Mouse (Mus musculus) hindbrain, embryonic 15.5 days (tissue): Measurements from ENCODE around the gene Hcrtr1. TPM values are rescaled to one million over a fixed set of nuclear protein-coding genes. Genes with fewer than 3 reads are reported as not detected.

Experiments used
- ATAC-seq: fragments of 200-750 bp; cut with Nextera tagmentation; 2 replicates; pipeline ENCODE4 v1.8.0; 2017; ENCODE audit warnings: low read depth, moderate number of reproducible peaks, moderate TSS enrichment; ENCODE audit not compliant: low FRiP score
- H3K27ac ChIP-seq: fragments of 300-500 bp; sonication (generic); replicated peaks from 2 replicates; pipeline ENCODE4 v1.5.1; 2015; ENCODE audit warnings: mild to moderate bottlenecking, inconsistent platforms
- H3K27me3 ChIP-seq: fragments of 300-500 bp; sonication (generic); 2 replicates; pipeline ENCODE4 v1.6.1; 2015; ENCODE audit warnings: control low read depth, inconsistent platforms
- H3K36me3 ChIP-seq: fragments of 300-500 bp; sonication (generic); 2 replicates; pipeline ENCODE4 v1.6.1; 2015; ENCODE audit warnings: control low read depth, inconsistent platforms
- H3K4me1 ChIP-seq: fragments of 300-500 bp; sonication (generic); replicated peaks from 2 replicates; pipeline ENCODE4 v1.6.1; 2015; ENCODE audit warnings: control low read depth, inconsistent platforms
- H3K4me2 ChIP-seq: fragments of 300-500 bp; sonication (generic); 2 replicates; pipeline ENCODE4 v1.6.1; 2015; ENCODE audit warnings: moderate library complexity, mild to moderate bottlenecking, inconsistent platforms
- H3K4me3 ChIP-seq: fragments of 300-500 bp; sonication (generic); 2 replicates; pipeline ENCODE4 v1.5.1; 2015; ENCODE audit warnings: mild to moderate bottlenecking, inconsistent platforms
- H3K9ac ChIP-seq: fragments of 300-500 bp; sonication (generic); 2 replicates; pipeline ENCODE4 v1.6.1; 2015; ENCODE audit warnings: inconsistent platforms
- H3K9me3 ChIP-seq: fragments of 300-500 bp; sonication (generic); 2 replicates; pipeline ENCODE4 v1.6.1; 2016; ENCODE audit warnings: control low read depth, inconsistent platforms
- WGBS: fragments of 180-500 bp; shearing (Covaris S2); methylation state at CpG from one replicate; pipeline ENCODE4 v1.1.7; 2015; 5-methylcytosine and 5-hydroxymethylcytosine counted together
- polyA plus RNA-seq: library from polyadenylated mRNA; unstranded; fragments of >200 nt; fragmentation: Nextera tagmentation; extraction: Ambion mirVana; gene quantifications from 2 replicates; pipeline ENCODE4 v1.2.1, GENCODE M21; 2015

The Hcrtr1 gene
- polyA plus RNA-seq: 3.4 and 5.1 TPM in 2 replicates

DNA sequence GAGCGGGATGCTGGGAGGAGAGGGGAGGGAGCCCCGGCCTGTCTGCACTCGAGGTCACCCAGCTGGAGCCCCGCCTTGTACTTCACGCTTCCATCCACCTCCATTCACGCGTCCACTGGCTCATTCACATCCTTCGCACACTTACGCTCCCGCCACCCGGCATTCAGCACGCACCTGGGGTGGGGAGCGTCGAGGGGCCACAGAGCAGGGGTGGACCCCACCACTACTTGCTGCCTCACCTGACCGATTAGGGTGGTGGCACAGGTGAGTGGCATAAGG, at the start of gene Hcrtr1:
TSS of gene Hcrtr1 (minus strand) at position 146 of the 279 bp plus-strand sequence.
- Histone ChIP-seq H3K9ac (peak within 1 kb of the TSS; percentile 34), H3K27ac (no peak within 1 kb of the TSS), H3K4me2 (peak within 1 kb of the TSS; percentile 94), H3K4me1 (peaks cover 27% of the 10 kb centered on the region), H3K9me3 (no peaks in the 10 kb centered on the region), H3K4me3 (peak within 1 kb of the TSS; percentile 43), H3K36me3 (no peaks in the 10 kb centered on the region), H3K27me3 (peaks cover 34% of the 10 kb centered on the region)
- WGBS: under 1% methylated on average over 15 of the region's 15 CpGs
- no peak for ATAC-seq

- no peaks in the 10 kb centered on the region for H3K36me3 ChIP-seq
- H3K9ac ChIP-seq: no peak overlapping the region
- H3K4me1 ChIP-seq: 0 out of 2 replicates have a peak, but pooled peaks cover 3% of the 10 kb centered on the region
- no peaks in the 10 kb centered on the region for H3K9me3 ChIP-seq
- H3K27ac ChIP-seq: no peak overlapping the region
- H3K4me2 ChIP-seq: peak overlapping the region; percentile 38
- H3K4me3 ChIP-seq: peak overlapping the region; percentile 11; the same call in 1 of the 2 replicates
- ATAC-seq: peak; percentile 54
- WGBS: 4% methylated on average over 13 of the region's 13 CpGs
- no peaks in the 10 kb centered on the region for H3K27me3 ChIP-seq
Measured at GRCm38 (mm10) chr4:130188806-130189297, 49.7 kb upstream of the Hcrtr1 start.

DNA sequence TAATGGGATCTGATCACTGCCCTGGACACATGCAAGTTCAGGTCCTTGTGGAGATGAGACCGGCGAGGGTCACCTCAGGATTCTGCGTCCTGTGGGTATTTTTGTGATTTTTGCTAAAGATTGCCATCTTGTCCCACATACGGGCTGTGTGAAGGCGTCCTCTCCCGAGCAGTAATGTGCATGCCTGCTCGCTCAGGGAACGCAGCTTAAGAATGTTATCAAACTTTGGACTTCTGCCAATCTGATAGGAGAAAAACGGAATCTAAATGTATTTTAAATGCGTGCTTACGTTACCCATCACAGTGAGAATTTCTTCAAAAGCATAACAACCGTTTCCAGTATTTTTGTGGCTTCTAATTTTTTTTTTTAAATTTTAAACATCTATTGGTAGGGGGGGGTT, 47.7 kb upstream of the Hcrtr1 start:
- Histone ChIP-seq H3K9me3 (no peaks in the 10 kb centered on the region), H3K36me3 (no peaks in the 10 kb centered on the region), H3K27me3 (no peaks in the 10 kb centered on the region), H3K4me2 (no peak overlapping the region), H3K27ac (no peak overlapping the region), H3K9ac (no peak overlapping the region), H3K4me1 (0 out of 2 replicates have a peak, but pooled peaks cover 3% of the 10 kb centered on the region), H3K4me3 (no peak overlapping the region)
- WGBS: 77% methylated on average over 12 of the region's 12 CpGs
- ATAC-seq: no peak

- ATAC-seq: no peak
- no peaks in the 10 kb centered on the region for H3K9me3 ChIP-seq
- no peaks in the 10 kb centered on the region for H3K36me3 ChIP-seq
- no peak overlapping the region for H3K4me3 ChIP-seq
- 0 out of 2 replicates have a peak, but pooled peaks cover 3% of the 10 kb centered on the region for H3K4me1 ChIP-seq
- H3K4me2 ChIP-seq: no peak overlapping the region
- no peak overlapping the region for H3K27ac ChIP-seq
- H3K27me3 ChIP-seq: no peaks in the 10 kb centered on the region
- 73% methylated on average over 9 of the region's 9 CpGs for WGBS
- no peak overlapping the region for H3K9ac ChIP-seq
Measured at GRCm38 (mm10) chr4:130186450-130186849, 47.3 kb upstream of the Hcrtr1 start.

GRCm38 (mm10) chr4:130183879-130184278, 44.7 kb upstream of the Hcrtr1 start:
- H3K4me3 ChIP-seq: no peak overlapping the region
- WGBS: 84% methylated on average over 5 of the region's 5 CpGs
- ATAC-seq: no peak
- H3K4me2 ChIP-seq: no peak overlapping the region
- 0 out of 2 replicates have a peak, but pooled peaks cover 3% of the 10 kb centered on the region for H3K4me1 ChIP-seq
- 0 out of 2 replicates have a peak, but pooled peaks cover 2% of the 10 kb centered on the region for H3K27me3 ChIP-seq
- H3K9me3 ChIP-seq: no peaks in the 10 kb centered on the region
- no peak overlapping the region for H3K9ac ChIP-seq
- H3K27ac ChIP-seq: no peak overlapping the region
- no peaks in the 10 kb centered on the region for H3K36me3 ChIP-seq

- H3K27ac ChIP-seq: no peak overlapping the region
- H3K27me3 ChIP-seq: 0 out of 2 replicates have a peak, but pooled peaks cover 2% of the 10 kb centered on the region
- H3K36me3 ChIP-seq: no peaks in the 10 kb centered on the region
- H3K9me3 ChIP-seq: no peaks in the 10 kb centered on the region
- ATAC-seq: no peak
- H3K4me1 ChIP-seq: no peaks in the 10 kb centered on the region
- H3K9ac ChIP-seq: no peak overlapping the region
- no peak overlapping the region for H3K4me2 ChIP-seq
- H3K4me3 ChIP-seq: no peak overlapping the region
- WGBS: 90% methylated on average over 13 of the region's 13 CpGs
Measured at GRCm38 (mm10) chr4:130183023-130183422, 43.9 kb upstream of the Hcrtr1 start.

GRCm38 (mm10) chr4:130181886-130182285, 42.7 kb upstream of the Hcrtr1 start:
- no peak for ATAC-seq
- no peak overlapping the region for H3K27ac ChIP-seq
- no peak overlapping the region for H3K9ac ChIP-seq
- 74% methylated on average over 4 of the region's 4 CpGs for WGBS
- no peak overlapping the region for H3K4me2 ChIP-seq
- no peak overlapping the region for H3K4me3 ChIP-seq
- no peaks in the 10 kb centered on the region for H3K4me1 ChIP-seq
- H3K27me3 ChIP-seq: 0 out of 2 replicates have a peak, but pooled peaks cover 2% of the 10 kb centered on the region
- no peaks in the 10 kb centered on the region for H3K9me3 ChIP-seq
- H3K36me3 ChIP-seq: no peaks in the 10 kb centered on the region

DNA sequence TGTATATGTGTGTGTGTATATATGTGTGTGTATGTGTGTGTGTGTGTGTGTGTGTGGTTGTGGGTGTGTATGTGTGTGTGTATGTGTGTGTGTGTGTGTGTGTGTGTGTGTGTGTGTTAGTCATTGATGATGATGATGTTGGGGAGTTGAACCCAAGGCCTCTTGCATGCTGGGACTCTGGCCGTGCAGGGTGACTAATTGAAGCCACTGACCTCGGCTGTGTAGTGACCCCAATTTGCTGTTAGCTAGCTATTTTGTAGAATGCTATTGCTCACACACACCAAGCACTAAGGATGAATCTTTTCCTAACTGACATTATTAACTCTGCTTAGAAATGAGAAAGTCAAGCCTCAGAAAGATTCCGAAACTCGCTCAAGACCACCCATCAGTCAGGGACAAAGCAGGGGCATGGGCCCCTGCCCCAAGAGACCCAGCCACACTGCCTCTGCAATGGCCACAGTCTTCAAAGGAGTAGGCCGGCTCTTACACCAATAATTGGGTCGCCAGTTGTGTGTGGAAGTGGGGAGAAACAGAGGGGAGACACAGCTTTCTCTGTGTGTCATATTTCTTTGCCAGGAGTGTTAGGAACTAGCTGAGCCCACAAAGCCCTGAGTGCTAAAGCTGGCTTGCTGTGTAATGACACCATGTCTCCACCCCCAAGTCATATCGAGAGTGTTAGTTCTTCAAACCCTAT, 41.9 kb upstream of the Hcrtr1 start:
- Histone ChIP-seq H3K9me3 (no peaks in the 10 kb centered on the region), H3K36me3 (no peaks in the 10 kb centered on the region), H3K4me3 (no peak overlapping the region), H3K4me2 (no peak overlapping the region), H3K27me3 (0 out of 2 replicates have a peak, but pooled peaks cover 2% of the 10 kb centered on the region), H3K4me1 (no peaks in the 10 kb centered on the region), H3K27ac (no peak overlapping the region), H3K9ac (no peak overlapping the region)
- WGBS: 66% methylated on average over 7 of the region's 7 CpGs
- no peak for ATAC-seq

- 85% methylated on average over 3 of the region's 3 CpGs for WGBS
- no peaks in the 10 kb centered on the region for H3K36me3 ChIP-seq
- H3K4me3 ChIP-seq: no peak overlapping the region
- no peak overlapping the region for H3K27ac ChIP-seq
- H3K27me3 ChIP-seq: peaks cover 8% of the 10 kb centered on the region
- no peak overlapping the region for H3K4me2 ChIP-seq
- peaks cover 5% of the 10 kb centered on the region; the same call in 1 of the 2 replicates for H3K4me1 ChIP-seq
- no peaks in the 10 kb centered on the region for H3K9me3 ChIP-seq
- ATAC-seq: no peak
- no peak overlapping the region for H3K9ac ChIP-seq
Measured at GRCm38 (mm10) chr4:130179876-130180275, 40.7 kb upstream of the Hcrtr1 start.

GRCm38 (mm10) chr4:130177536-130177935, 38.4 kb upstream of the Hcrtr1 start:
- no peak overlapping the region for H3K9ac ChIP-seq
- no peak for ATAC-seq
- 66% methylated on average over 7 of the region's 7 CpGs for WGBS
- H3K27me3 ChIP-seq: peaks cover 27% of the 10 kb centered on the region
- no peak overlapping the region for H3K4me3 ChIP-seq
- H3K4me1 ChIP-seq: peaks cover 13% of the 10 kb centered on the region
- no peak overlapping the region for H3K27ac ChIP-seq
- no peak overlapping the region for H3K4me2 ChIP-seq
- H3K9me3 ChIP-seq: no peaks in the 10 kb centered on the region
- no peaks in the 10 kb centered on the region for H3K36me3 ChIP-seq

GRCm38 (mm10) chr4:130177087-130177486, 37.9 kb upstream of the Hcrtr1 start:
- H3K36me3 ChIP-seq: no peaks in the 10 kb centered on the region
- ATAC-seq: no peak
- no peak overlapping the region for H3K4me2 ChIP-seq
- no peak overlapping the region for H3K4me3 ChIP-seq
- WGBS: 87% methylated on average over 4 of the region's 4 CpGs
- H3K4me1 ChIP-seq: peaks cover 13% of the 10 kb centered on the region
- H3K9ac ChIP-seq: no peak overlapping the region
- no peak overlapping the region for H3K27ac ChIP-seq
- H3K27me3 ChIP-seq: peaks cover 27% of the 10 kb centered on the region
- no peaks in the 10 kb centered on the region for H3K9me3 ChIP-seq

- Histone ChIP-seq H3K27ac (no peak overlapping the region), H3K9me3 (no peaks in the 10 kb centered on the region), H3K27me3 (peaks cover 27% of the 10 kb centered on the region), H3K9ac (no peak overlapping the region), H3K4me2 (no peak overlapping the region), H3K4me3 (no peak overlapping the region), H3K36me3 (no peaks in the 10 kb centered on the region), H3K4me1 (peaks cover 13% of the 10 kb centered on the region)
- no peak for ATAC-seq
- 82% methylated on average over 5 of the region's 5 CpGs for WGBS
Measured at GRCm38 (mm10) chr4:130176156-130176720, 37.1 kb upstream of the Hcrtr1 start.
